Mouse (Mus musculus) mouse embryonic stem cell (cell line): ENCODE data around the gene Tmem165.

Experiments
- in situ Hi-C, 2 experiments: fragments of 300-500 bp; cut with MboI; formaldehyde crosslinking; loops; 1 replicate in 1 of 2; 3 replicates in 1 of 2; pipeline ENCODE4 v1.14.3; 2019 to 2020; ENCODE audit warnings: low sequenced_read_pairs in 2 of 2, low pct_unique_long_range_greater_than_20kb in 1 of 2, mixed read lengths in 1 of 2; ENCODE audit not compliant: unreplicated experiment in 1 of 2

Tmem165 gene

GRCm38 (mm10) chr5:76205886-76206285 is 22.2 kb downstream of the Tmem165 start:
- in situ Hi-C loops: no loop called here

GRCm38 (mm10) chr5:76208066-76208465 is 24.4 kb downstream of the Tmem165 start:
- in situ Hi-C loops: no loop called here

GRCm38 (mm10) chr5:76216691-76217090 is 33.0 kb downstream of the Tmem165 start:
- in situ Hi-C loops: no loop called here

GRCm38 (mm10) chr5:76231171-76231855 is 47.6 kb downstream of the Tmem165 start:
- in situ Hi-C loops: no loop called here

GRCm38 (mm10) chr5:76243274-76243673 is 59.6 kb downstream of the Tmem165 start:
- in situ Hi-C loops: no loop called here

- in situ Hi-C loops: no loop called here
These were observed 60.2 kb downstream of the Tmem165 start for GRCm38 (mm10) chr5:76243929-76244328.

GRCm38 (mm10) chr5:76244430-76244829 is 60.8 kb downstream of the Tmem165 start:
- in situ Hi-C loops: no loop called here

GRCm38 (mm10) chr5:76245419-76245818 is 61.7 kb downstream of the Tmem165 start:
- in situ Hi-C loops: no loop called here

GRCm38 (mm10) chr5:76246539-76246938 is 62.9 kb downstream of the Tmem165 start:
- in situ Hi-C loops: no loop called here

- in situ Hi-C loops: no loop called here
These were observed 67.3 kb downstream of the Tmem165 start for GRCm38 (mm10) chr5:76250948-76251347.
